Mouse (Mus musculus) stomach, postnatal 0 days (tissue): ENCODE results near the gene Fam57b.

Source experiments
- CTCF ChIP-seq: IDR thresholded peaks from 2 replicates; pipeline ENCODE4 v1.5.1; 2016; ENCODE audit warnings: antibody characterized with exemption, low read depth, mild to moderate bottlenecking, moderate library complexity
- EP300 ChIP-seq: optimal IDR thresholded peaks from 2 replicates; pipeline ENCODE3; 2016; ENCODE audit warnings: antibody characterized with exemption

DNA sequence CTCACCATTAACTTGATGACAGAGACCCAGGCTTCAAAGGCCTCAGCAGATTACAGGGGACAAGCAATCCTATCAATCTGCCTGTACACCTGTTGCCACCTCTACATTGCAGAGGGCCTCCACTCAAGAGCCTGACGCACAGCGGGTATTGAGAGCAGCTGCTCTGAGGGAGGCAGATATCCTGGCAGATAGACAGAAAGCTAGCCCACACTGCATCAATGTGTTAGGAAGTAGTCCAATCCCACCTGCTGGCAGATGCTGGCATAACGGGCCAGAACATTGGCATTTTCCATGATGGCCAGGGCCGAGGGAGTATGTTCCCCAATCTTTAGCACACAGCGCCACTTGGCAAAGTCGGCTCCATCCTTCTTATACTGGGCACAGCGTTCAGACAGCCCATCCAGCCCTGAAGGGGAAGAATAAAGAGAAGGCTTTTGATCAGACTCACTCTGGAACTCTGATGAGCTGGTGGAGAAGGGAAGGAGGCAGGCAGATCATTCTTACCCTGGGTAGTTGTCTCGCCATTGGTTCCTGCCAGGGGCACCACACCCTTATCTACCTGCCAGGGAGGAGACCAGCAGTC lies 1.0 kb upstream of the Fam57b start:
- peak; percentile 62 for TF ChIP-seq CTCF
- no peak for TF ChIP-seq EP300
